ENCODE assay signal across 12 mouse cellular contexts in the genomic region with DNA sequence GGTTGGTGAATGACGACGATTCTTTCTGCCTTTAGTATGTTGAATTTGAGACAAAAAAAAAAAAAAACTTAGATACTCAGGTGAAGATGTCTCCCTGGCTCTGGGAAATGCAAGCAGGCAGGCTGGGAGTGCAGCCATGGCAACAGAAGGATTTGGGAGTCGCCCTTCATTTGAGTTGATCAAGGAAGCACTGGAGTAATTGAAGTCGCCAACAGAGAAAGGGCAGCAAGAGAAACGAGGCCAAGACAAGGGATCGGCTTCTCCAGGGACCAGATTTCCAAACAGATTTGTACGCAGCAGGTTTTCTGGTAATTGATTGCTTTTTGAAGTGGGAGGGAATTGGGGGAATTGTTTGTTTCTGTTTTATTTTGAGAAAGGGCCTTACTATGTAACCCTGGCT.
"Had no signal": no experiment of that assay in that cellular context is flagged by ENCODE, and none has a peak within 500 bp of the region (broad histone marks: within the 10 kb centered on the region; RNA-seq: fewer than 3 reads in every experiment).

No protein-coding gene starts in this region.

- H3K4me1 ChIP-seq: midbrain, embryonic 13.5 days; neural tube, embryonic 13.5 days had no signal

- H3K27ac ChIP-seq: left cerebral cortex, adult 2 months; limb, embryonic 15.5 days; liver, embryonic 13.5 days; lung, embryonic 15.5 days; midbrain, embryonic 13.5 days; neural tube, embryonic 13.5 days had no signal

- H3K36me3 ChIP-seq: limb, embryonic 15.5 days; liver, embryonic 13.5 days; lung, embryonic 15.5 days; midbrain, embryonic 13.5 days; neural tube, embryonic 13.5 days had no signal

- H3K4me2 ChIP-seq: limb, embryonic 15.5 days; liver, embryonic 13.5 days; lung, embryonic 15.5 days; midbrain, embryonic 13.5 days; neural tube, embryonic 13.5 days had no signal

- H3K27me3 ChIP-seq: lung, embryonic 15.5 days had no signal

- H3K9ac ChIP-seq: limb, embryonic 15.5 days; liver, embryonic 13.5 days; liver, postnatal 0 days; lung, embryonic 15.5 days; midbrain, embryonic 13.5 days; neural tube, embryonic 13.5 days had no signal

- H3K4me3 ChIP-seq: left cerebral cortex, adult 2 months; limb, embryonic 15.5 days; liver, embryonic 13.5 days; lung, embryonic 15.5 days; midbrain, embryonic 13.5 days; neural tube, embryonic 13.5 days had no signal

- DNase-seq: kidney, postnatal 25 days; liver, embryonic 13.5 days; liver, postnatal 0 days; lung, postnatal 14 days; retina, postnatal 1 day; right cerebral cortex, postnatal 25 days; thymus, postnatal 36 days had no signal

- ATAC-seq: liver, postnatal 0 days; midbrain, embryonic 13.5 days had no signal

- H3K9me3 ChIP-seq: limb, embryonic 15.5 days; liver, embryonic 13.5 days; lung, embryonic 15.5 days; midbrain, embryonic 13.5 days; neural tube, embryonic 13.5 days had no signal
